Mouse (Mus musculus): Measurements from ENCODE around the gene Phldb1. TPM values are rescaled to one million over a fixed set of nuclear protein-coding genes. Genes with fewer than 3 reads are reported as not detected.

Gene Phldb1
- polyA plus RNA-seq, 1 experiment, result 75.3 TPM

- DNase-seq (ENCODE audit: low spot score), result no peak
Measured at GRCm38 (mm10) chr9:44708925-44709324, 26.1 kb downstream of the Phldb1 start.

- DNase-seq (ENCODE audit: low spot score), result peak; percentile 69
Measured at GRCm38 (mm10) chr9:44708429-44708765, 26.6 kb downstream of the Phldb1 start.

GRCm38 (mm10) chr9:44707749-44708428 lies 27.1 kb downstream of the Phldb1 start:
- DNase-seq (ENCODE audit: low spot score), result no peak

GRCm38 (mm10) chr9:44699730-44700129 lies 35.3 kb downstream of the Phldb1 start:
- no peak for DNase-seq (ENCODE audit: low spot score)

- DNase-seq (ENCODE audit: low spot score), result no peak
Measured at GRCm38 (mm10) chr9:44699196-44699595, 35.8 kb downstream of the Phldb1 start.

- no peak for DNase-seq (ENCODE audit: low spot score)
Measured at GRCm38 (mm10) chr9:44697866-44698265, 37.1 kb downstream of the Phldb1 start.

- no peak for DNase-seq (ENCODE audit: low spot score)
Measured at GRCm38 (mm10) chr9:44693071-44693470, 41.9 kb downstream of the Phldb1 start.

GRCm38 (mm10) chr9:44691671-44692520 lies 43.1 kb downstream of the Phldb1 start:
- no peak for DNase-seq (ENCODE audit: low spot score)

GRCm38 (mm10) chr9:44690641-44691040 lies 44.4 kb downstream of the Phldb1 start:
- DNase-seq (ENCODE audit: low spot score), result no peak

- DNase-seq (ENCODE audit: low spot score), result no peak
Measured at GRCm38 (mm10) chr9:44688013-44688412, 47.0 kb downstream of the Phldb1 start.

- DNase-seq (ENCODE audit: low spot score), result no peak
Measured at GRCm38 (mm10) chr9:44686638-44687037, 48.4 kb downstream of the Phldb1 start.

- peak; percentile 57 for DNase-seq (ENCODE audit: low spot score)
Measured at GRCm38 (mm10) chr9:44685346-44686330, 49.4 kb downstream of the Phldb1 start.

- no peak for DNase-seq (ENCODE audit: low spot score)
Measured at GRCm38 (mm10) chr9:44683046-44683445, 52.0 kb downstream of the Phldb1 start.

GRCm38 (mm10) chr9:44679565-44679964 lies 55.4 kb downstream of the Phldb1 start:
- no peak for DNase-seq (ENCODE audit: low spot score)

- DNase-seq (ENCODE audit: low spot score), result no peak
Measured at GRCm38 (mm10) chr9:44678288-44678871, 56.6 kb downstream of the Phldb1 start.

GRCm38 (mm10) chr9:44673005-44673404 lies 62.0 kb downstream of the Phldb1 start, which contains the start of gene Treh:
Gene Treh (plus strand): TSS chr9:44673233.
- no peak for DNase-seq (ENCODE audit: low spot score)

- no peak for DNase-seq (ENCODE audit: low spot score)
Measured at GRCm38 (mm10) chr9:44672291-44672865, 62.6 kb downstream of the Phldb1 start.

- DNase-seq (ENCODE audit: low spot score), result no peak
Measured at GRCm38 (mm10) chr9:44671416-44671815, 63.6 kb downstream of the Phldb1 start.

- DNase-seq (ENCODE audit: low spot score), result no peak
Measured at GRCm38 (mm10) chr9:44663706-44664105, 71.3 kb downstream of the Phldb1 start.

- no peak for DNase-seq (ENCODE audit: low spot score)
Measured at GRCm38 (mm10) chr9:44655098-44656066, 79.6 kb downstream of the Phldb1 start.

Data from urinary bladder, adult 2 months (tissue).